Mouse (Mus musculus) ovary, adult 18-20 months (tissue): ENCODE results near the gene Unc5cl.

Experiments used
- DNase-seq: peaks from one replicate; pipeline ENCODE4 v3.0.0; 2022; ENCODE audit warnings: low spot score, mixed read lengths

The Unc5cl gene

DNA sequence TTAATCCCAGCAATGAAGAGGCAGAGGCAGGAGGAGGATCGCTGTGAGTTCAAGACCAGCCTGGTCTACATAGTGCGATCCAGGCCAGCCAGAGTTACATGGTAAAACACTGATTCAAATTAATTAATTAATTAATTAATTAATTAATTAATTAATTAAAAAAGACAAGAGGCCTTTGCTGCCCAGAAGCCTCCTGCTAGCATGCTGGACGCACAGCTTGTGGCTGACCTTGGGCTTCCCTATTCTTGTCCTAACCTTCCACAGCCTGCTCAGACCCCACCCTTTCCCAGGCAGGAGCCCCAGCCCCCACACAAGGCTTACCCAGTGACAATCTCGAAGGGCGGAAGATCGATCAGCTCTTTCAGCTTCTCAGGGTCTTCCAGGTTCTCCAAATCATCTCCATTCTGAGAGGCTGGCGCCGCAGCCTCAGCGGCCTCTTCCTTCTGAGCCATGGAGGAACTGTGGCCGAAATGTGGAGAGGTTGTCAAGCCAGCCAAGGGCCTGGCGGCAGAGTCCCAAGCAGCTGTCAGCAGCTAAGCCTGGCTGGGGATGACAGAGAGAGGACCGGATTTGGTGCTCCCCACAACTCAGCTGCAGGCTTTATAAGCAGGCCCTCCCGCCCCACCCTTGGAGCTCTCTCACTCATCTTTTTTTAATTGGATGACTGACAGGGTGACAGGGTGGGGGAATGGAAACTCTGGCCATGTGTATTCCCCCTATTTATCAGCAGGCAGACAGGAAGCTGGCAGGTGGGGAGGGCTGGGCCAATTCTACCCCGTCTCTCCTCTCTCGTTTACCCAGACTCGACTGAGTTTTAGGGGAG is 22.3 kb upstream of the Unc5cl start, which contains the start of gene Apobec2:
Gene Apobec2 (minus strand): TSS at position 773 of the 823 bp plus-strand sequence.
- DNase-seq = no peak

DNA sequence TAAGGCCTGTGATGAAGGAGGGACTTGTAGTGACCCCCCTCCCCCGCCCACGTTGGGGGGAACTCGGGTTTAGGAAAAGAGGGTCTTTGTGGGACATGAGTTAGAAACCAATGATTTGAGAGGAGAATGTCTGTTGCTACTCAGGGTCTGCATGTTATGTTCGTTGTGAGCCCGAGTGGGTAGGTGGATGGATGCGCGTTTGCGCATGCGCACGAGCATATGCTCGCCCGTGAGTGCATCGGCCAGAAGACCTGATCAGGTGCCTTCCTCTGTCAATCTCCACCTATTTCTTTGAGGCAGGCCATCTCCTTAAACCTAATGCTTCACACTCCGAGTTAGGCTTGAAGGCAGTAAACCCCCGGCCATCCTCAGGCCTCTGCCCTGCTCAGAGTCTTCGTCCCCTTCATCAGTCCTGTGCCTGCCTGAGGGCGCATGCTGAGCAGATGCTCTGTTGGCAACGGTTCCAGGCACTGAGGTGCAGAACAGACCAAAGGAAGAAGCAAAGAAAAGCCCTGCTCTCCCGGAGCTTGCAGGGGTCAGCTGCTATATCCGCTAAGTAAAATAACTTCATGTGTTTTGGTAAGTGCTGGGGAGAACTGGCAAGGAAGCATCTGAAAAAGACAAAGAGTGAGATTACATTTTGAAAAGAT is 21.6 kb upstream of the Unc5cl start:
- DNase-seq = no peak

DNA sequence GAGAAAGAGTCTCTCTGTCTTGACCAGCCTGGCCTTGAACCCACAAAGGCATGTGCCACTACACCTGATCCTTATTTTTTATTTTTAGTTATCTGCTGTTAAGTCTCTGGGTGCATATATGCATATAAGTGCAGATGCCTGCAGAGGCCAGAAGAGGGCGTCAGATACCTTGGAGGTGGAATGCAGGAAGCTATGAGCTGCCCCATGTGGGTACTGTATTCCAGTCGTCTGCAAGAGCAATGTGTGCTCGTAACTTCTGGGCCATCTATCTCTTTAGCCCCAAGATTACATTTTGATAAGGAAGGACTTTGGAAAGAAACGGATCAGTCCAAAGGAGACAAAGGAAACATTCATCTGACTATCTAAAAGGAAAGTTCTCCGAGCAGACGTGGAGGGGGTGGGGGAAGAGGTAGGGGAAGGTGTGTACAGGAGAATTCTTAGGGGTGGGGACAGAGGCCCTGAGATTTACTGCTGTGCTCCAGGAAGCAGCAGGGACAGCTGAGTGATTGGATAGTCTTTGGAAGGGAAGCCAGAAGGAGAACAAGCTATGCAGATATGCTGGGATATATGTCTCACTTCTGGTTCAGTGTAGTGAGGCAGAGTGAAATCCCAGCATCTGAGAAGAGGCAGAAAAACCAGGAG is 20.9 kb upstream of the Unc5cl start:
- no peak for DNase-seq

DNA sequence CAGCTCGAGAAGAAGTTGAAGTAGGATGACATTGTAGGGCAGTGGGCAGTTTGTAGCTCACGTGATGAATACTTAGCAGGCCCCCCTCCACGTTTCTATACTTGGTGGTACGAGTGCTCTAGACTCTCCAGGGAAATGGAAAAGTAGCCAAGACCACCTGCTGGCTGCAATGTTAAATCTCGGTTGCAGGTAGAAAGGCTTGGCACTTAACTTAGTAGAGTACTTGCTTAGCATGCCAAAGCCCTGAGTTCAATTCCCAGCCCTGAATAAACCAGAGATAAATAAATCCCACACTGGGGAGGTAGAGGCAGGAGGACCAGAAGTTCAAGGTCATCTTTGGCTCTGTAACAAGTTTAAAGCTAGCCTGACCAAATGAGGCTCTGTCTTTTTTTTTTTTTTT is 20.2 kb upstream of the Unc5cl start:
- no peak for DNase-seq

DNA sequence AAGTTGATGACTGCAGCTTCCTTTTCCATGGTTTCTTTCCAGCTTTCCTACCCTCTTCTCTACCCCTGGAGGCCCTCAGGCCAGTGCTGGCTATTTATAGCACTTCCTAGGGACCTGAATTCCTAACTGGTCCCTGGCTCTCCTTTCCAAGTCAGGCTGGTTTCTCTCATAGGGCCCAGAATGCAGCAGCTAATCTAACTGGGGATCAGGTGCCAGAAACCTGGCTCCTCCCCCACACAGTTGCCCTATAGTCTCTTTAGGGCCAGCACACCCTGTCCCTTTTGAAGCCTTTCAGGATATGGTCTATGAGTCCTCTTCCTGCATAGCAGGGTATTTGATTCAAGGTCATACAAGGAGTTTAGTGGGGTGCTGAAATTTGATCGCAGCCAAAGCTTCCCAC is 18.2 kb upstream of the Unc5cl start:
- DNase-seq = no peak

DNA sequence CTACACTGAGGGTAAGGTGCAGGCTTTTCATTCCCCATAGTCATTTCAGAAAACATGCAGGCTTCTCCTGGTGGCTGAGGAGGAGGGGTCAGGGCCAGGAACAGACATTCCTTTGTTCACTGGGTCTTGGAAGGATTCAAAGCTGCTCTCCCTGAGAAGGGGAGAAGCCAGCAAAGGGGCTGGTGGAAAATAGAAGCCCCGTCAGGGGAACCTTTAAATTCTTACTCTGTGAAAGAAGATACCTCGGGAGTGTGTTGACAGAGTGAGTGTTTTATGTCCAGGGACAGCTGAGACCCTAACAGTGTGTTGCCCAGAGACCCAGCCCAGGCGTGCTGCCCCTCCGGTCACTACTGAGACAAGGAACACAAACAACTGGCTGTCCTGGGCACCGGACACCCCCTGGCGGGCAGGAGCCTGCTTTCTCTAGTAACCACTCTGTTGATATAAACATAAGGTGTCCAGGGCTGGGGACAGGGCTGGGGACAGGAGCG is 17.2 kb upstream of the Unc5cl start:
- no peak for DNase-seq

DNA sequence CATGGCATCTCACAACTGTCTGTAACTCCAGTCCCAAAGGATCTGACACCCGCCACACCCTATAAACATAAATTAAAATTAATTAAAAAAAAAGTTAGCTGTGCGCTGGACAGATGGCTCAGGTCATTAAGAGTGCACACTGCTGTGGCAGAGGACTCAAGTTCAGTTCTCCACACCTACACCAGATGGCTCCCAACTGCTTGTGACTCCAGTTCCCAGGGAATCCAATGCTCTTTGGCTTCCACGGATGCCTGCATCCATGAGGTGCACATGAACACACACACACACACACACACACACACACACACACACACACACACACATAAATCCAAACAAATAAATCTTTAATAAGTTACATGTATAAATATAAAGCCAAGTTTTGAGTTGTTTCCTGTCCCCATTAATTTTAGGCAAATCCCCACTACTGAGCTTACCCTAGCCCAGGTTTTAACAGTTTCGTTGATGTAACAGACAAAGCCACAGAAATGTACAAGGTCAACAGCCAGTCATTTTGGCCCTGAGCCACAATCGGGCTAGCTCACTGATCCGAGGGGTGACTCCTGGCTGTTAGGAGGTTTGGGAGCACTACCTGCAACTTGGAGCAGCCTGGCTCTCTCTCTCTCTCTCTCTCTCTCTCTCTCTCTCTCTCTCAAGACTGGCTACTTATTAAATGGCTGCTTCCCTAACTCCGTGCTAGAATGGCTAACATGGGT is 11.8 kb upstream of the Unc5cl start:
- DNase-seq = no peak

DNA sequence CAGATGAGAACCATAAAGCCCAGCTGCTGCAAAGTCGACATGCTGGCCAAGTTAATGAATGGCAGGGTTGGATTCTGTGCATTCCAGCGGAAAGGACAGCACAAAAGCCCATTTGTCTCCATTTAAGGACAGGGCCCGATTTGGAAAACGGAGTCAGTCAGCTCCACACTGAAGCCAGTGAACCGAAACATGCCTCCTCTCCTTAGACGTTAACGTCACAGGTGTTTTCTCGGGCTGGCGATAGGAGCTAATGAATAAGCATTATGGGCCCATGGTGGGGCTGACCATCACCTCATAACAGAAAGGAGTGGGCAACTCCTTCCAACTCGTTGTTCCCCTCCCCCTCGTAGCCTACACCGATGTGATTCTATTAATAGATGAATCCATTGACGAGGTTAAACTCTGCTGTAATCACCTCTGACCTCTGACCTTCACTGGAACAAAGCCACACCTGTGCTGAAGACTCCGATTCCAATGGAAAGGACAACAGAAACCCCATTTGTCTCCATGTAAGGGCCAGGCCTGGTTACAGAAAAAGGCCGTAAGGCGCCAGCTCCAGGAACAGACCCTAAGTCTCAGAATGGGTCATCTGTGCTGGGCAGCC is 11.1 kb upstream of the Unc5cl start:
- no peak for DNase-seq

DNA sequence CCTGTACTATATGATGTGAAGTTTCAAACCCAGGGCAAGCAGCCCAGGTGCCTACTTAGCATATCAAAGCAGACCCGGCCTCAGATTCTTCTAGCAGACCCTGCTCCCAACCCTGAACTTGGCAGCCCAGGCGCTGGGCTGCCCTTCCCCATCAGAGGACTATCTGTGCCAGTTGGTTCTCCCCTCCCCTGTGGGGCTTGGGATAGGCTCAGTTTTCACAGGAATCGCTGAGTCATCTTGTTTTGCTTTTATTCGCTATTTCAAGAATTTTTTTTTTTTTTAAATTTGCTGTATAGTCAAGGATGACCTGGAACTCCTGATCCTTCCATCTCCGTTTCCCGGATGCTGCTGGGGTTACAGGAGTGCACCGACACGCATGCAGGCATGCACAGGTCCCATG is 7.0 kb upstream of the Unc5cl start:
- DNase-seq = no peak

DNA sequence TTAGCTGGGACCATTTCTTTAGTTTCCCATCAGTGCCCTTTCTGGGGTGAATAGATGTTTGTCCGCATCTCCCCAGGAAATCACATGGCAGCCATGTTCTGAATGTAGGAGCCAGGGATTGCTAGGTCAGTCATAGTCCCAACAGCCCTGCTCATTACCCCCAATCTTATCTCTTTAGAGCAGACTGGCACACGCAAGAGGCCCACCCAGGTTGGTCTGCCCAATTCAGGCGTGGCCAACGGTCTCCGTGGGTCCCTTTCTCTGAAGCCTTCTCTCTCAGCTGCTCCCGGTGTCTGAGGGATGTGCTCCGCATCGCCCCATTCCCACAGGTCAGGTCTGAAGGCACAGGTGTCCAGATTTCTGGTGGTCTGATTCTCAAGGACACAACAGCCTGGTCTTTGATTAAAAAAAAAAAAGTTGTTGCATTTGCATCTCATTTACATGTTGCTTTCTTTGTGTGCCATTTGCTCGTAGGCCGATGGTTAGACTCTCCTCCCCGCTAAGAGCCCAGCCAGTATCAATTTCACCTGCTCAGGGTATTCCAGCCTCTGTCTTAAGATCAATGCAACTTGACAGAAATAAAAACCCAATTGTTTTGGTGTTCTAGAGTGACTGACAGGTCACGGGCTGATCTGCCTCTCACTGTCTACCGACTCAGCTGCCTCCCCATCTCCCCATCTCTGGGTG is 3.9 kb upstream of the Unc5cl start:
- no peak for DNase-seq

DNA sequence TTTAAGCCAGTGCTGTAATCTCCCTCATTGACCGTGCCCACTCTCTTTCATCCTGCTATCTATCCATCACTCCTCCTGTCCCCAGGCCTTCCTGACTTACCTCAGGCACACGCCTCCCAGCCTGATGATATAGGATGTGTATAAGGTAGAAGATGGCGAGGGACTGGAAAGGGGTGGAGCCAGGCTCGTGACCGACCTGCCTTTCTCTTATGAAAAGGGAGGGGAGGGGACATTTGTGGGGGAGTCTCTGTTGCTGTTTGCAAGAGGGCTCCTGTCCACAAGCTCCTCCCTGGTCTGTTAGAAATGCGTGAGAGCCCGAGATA is 3.4 kb upstream of the Unc5cl start, which contains the start of gene Tspo2:
Gene Tspo2 (minus strand): TSS at position 170 of the 323 bp plus-strand sequence.
- DNase-seq = no peak

DNA sequence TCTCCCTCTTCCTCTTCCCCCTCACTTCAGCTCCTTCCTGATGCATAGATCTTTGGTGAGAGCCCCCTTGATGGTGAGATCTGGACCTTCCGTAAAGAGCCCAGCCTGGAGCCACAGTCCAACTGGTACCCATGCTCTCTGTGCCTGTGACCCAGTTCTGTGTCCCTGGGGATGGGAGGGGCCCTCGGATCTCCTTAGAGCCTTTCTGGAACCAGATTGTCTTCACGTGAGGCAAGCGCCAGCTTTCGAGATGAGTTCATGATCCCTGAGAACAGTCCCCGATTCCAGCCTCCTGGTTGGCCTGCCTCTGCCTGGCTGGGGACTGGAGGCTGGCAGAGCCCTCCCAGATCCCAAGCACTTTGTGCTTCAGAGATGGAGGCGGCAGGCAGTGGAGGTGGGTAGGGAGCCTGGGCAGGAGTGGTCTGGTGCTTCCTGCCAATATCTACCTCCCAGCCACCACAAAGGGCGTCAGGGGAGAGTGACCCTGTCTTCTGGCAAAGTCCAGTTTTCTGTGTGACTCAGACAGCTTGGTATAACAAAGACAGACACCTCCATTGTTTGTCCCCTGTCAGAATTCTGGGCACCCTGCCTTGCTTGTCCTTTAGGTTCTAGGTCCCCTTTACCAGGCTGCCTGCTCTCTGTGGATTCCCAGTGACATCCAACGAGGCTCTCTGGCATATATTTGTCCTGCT is 2.8 kb upstream of the Unc5cl start:
- DNase-seq = no peak

DNA sequence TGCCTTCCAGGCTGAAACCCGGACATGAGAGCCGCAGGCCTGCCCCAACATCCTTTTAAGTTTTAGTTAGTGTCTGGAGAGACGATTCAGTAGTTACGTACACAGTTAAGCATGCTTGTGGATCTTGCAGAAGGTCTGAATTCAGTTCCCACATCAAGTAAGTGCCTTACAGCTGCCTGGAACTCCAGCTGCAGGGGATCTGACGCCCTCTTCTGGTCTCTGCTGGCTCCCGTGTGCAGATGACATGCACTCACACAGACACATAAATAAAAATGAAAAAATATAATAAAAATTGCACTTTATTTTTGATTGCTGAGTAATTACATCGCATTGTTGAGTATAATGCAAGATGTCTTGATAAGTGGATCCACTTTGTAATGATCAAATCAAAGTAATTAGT is 1.2 kb upstream of the Unc5cl start:
- no peak for DNase-seq

DNA sequence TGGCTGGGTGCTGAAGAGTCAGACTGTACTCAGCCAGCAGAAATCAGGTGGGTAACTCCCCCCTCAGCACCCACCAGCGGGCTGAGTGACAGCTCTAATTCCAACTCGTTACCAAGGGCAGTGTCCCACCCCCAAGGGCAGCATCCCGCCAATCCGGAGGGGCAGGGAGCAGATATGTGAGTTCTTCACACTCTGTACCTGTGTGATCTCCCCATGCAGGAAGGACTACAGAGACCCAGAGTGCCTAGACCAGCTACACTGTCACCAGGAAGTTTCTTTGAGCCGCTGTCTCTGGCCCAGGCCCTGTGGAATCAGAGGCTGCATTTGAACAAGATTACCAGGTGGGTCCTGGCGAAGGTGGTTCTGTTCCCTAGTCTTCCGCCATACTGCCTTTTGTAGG is 511 bp upstream of the Unc5cl start:
- no peak for DNase-seq

DNA sequence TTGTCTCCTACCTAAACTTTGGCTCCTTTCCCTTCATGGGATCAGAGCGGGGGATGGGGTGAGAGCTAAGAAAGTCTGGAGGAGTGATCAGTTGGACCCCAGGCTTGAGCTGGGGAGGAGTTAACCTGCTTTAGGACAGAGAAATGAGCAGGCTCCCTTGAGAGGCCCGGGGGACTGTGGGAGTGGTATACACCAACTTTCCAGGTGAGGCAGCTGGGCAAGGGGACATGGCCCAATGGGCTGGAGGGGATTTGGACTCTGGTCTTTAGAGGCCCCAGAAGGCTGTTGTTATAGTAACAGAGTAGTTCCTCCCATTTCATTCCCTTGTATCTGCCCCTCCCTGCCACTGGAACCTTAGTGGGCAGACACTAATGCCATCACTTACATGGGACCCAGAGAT is 1.3 kb downstream of the Unc5cl start:
- DNase-seq = no peak

DNA sequence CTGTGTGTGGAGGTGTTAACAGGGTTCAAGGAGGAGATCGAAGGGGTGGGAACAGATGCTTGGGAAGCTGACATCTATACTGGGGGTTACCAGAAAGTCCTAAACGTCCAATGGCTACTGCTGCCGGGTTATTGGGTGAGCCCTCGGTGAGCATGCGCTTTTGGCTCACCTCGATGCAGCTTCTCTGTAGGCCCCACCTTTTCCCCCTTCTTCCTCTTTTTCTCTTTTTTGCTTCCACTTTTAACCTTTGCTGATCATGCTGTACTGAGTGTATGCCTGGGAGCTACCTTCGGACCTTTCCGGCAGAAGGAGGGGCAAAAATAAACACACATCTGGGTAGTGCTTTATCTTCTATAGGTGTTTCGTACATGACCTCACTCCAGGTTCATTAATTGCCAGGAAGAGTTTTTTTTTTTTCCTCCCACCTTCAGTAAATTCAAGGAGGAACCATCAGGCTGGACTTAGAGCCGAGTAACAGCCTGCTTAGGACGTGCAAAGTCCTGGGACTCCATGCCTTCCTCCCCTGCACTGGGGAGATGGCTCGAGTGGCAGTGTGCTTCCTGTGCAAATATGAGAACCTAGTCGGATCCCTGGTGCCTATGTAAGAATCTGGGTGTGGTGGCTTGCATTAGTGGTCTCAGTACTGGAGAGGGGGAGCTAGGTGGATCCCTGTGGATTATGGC is 3.4 kb downstream of the Unc5cl start:
- DNase-seq = no peak

DNA sequence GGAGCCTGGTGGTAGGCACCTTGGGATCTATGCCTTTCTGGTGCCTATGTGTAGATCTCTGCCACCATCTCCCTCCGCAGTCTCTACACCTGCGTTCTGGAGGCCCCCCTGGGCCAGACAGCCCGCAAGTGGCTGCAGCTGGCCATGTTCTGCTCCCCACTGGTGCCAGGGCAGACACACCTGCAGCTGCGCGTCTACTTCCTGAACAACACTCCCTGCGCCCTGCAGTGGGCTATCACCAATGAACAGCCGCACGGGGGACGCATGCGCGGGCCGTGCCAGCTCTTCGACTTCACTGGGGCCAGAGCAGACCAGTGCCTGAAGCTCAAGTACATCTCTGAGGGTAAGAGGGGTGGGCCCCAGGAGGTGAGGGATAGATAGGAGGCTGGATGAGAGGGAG is 7.4 kb downstream of the Unc5cl start:
- DNase-seq = no peak

DNA sequence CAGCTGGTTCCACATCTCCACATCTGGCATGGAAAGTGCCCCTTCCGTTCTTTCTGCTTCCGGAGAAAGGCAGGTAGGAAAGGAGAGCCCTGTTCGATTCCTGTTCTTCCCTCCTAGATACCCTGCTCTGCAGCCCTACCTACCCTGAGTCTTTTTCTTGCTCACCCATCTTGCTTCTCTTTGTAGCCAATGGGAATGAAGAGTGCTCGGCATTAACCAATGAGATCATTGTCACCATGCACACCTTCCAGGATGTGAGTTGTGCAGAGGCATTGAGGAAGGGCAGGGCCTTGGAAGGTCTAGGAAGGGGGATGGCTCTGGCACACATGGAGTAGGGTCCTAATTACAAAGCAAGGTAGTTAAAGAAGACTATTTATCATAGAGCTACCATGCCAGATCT is 8.7 kb downstream of the Unc5cl start:
- DNase-seq = no peak

DNA sequence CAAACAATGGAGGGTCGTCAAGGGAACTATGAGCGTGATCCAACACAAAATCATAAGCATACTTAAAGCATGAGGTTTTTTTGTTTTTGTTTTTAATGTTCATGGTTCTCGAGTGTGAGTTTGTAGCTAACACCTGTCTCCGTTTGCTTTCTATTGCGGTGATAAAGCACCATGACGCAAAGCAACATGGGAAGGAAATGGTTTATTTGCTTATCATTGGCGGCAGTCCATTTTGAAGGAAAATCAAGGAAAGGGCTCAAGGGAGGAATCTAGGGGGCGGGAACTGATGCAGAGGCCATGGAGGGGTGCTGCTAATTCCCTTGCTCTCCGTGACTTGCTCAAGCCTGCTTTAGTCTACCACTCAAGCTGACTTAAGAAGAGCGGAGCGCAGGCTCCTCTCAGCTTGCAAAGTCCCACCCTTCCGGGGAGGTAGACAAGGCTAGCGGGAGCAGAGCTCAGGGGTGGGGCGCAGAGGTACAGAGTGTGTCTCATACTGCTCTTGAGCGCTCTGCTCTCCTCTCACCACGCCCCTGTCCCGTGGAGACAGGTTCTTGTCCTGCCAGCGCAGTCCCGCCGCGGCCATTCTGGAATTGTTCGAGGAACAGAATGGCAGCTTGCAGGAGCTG is 12.2 kb downstream of the Unc5cl start:
- no peak for DNase-seq
